8 mouse cellular contexts compared by ENCODE assay signal in the genomic region with DNA sequence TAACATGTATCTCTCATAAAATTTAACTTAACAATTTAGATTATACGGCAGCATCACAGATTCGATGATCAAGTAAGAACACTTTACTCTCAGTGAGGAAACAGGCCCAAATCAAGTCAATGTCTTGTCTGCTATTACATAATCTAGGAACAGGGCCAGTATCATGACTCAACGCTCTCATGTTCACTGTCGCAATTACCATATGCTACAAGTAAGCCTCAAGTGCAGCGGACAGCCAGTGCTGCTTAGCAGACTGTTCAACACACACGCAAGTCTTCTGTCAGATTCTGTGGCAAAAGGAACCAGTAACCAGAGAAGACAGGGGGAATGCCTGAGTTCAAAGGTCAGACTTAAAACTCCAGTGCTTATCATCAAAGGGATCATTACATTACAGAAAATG. TPM values are rescaled to one million over a fixed set of nuclear protein-coding genes. Genes with fewer than 3 reads are reported as not detected.
DNase-seq lines count a peak whose midpoint lies in the region; ATAC-seq lines count a peak whose summit lies in the region.

No protein-coding gene starts in this region.

- peak; percentile 92 for ATAC-seq in frontal cortex, adult (ENCODE audit: low TSS enrichment)

- DNase-seq in frontal cortex, postnatal 25 days (ENCODE audit: low spot score in 2 of 2) = no peak
- peak; percentile 62 to 70 for DNase-seq in right cerebral cortex, adult 2 months (ENCODE audit: low spot score in 2 of 2)
- DNase-seq in right cerebral cortex, postnatal 14 days = no peak
- peak; percentile 24 for DNase-seq in gastrocnemius, postnatal 14 days
- DNase-seq in left cerebral cortex, postnatal 36 days (ENCODE audit: low spot score in 2 of 2) = peak; percentile 38 to 57
- peak; percentile 92 for DNase-seq in telencephalon, adult 2 months (ENCODE audit: low read depth, low spot score)
- no peak for DNase-seq in testis, postnatal 14 days (ENCODE audit: low spot score)

- intact Hi-C loops in gastrocnemius, postnatal 14 days (cut with DNase I; ENCODE audit: low total_unique reads) = no loop called here
- intact Hi-C loops in left cerebral cortex, postnatal 36 days (cut with DNase I) = no loop called here

RNA-seq across cellular contexts. Expression of gene Twsg1, which starts 20.1 kb away (rescaled TPM):
- total RNA-seq in gastrocnemius, postnatal 14 days (2021) = 10 to 100 TPM; 16.9 to 25.5 TPM
- total RNA-seq in left cerebral cortex, postnatal 36 days (2021) = 10 to 100 TPM; 23.4 to 24.5 TPM

RNA-seq across cellular contexts. Expression of gene Ralbp1, which starts 45.4 kb away (rescaled TPM):
- 10 to 100 TPM; 25.3 to 25.8 TPM for total RNA-seq in gastrocnemius, postnatal 14 days (2021)
- 10 to 100 TPM; 62.1 to 64.0 TPM for total RNA-seq in left cerebral cortex, postnatal 36 days (2021)

Comparison
In these comparisons a context has a peak if more than half of its experiments do, and no peak if none do; other contexts are left out.
1. DNase-seq: peak in right cerebral cortex, adult 2 months (2 of 2), gastrocnemius, postnatal 14 days (single experiment), left cerebral cortex, postnatal 36 days (2 of 2) and telencephalon, adult 2 months (single experiment); none in frontal cortex, postnatal 25 days (0 of 2), right cerebral cortex, postnatal 14 days (single experiment) and testis, postnatal 14 days (single experiment).